Mouse (Mus musculus) embryonic facial prominence, embryonic 13.5 days (tissue): ENCODE measurements around the gene Trp53rka. TPM values are rescaled to one million over a fixed set of nuclear protein-coding genes. Genes with fewer than 3 reads are reported as not detected.
A peak's percentile ranks its signal among the peaks of the same experiment; 100 is the strongest.
"Not testable (repeated sequence)": the region's sequence is repeated elsewhere in the genome, so short reads cannot be mapped to it uniquely, and the experiment has no call there.

ENCODE experiments used
- ATAC-seq: fragments of 200-750 bp; cut with Nextera tagmentation; 2 replicates; pipeline ENCODE4 v1.8.0; 2017; ENCODE audit warnings: low read depth; ENCODE audit not compliant: insufficient number of reproducible peaks, insufficient read depth, low FRiP score, low TSS enrichment
- H3K27ac ChIP-seq: fragments of 300-500 bp; sonication (generic); 2 replicates; pipeline ENCODE4 v1.5.1; 2015; ENCODE audit warnings: moderate library complexity, mild to moderate bottlenecking, inconsistent platforms
- H3K27me3 ChIP-seq: fragments of 300-500 bp; sonication (generic); 2 replicates; pipeline ENCODE4 v1.6.1; 2015; ENCODE audit warnings: mild to moderate bottlenecking, inconsistent platforms
- H3K36me3 ChIP-seq: fragments of 300-500 bp; sonication (generic); 2 replicates; pipeline ENCODE4 v1.6.1; 2015; ENCODE audit warnings: mild to moderate bottlenecking, inconsistent platforms
- H3K4me1 ChIP-seq: fragments of 300-500 bp; sonication (generic); 2 replicates; pipeline ENCODE4 v1.6.1; 2015; ENCODE audit warnings: inconsistent platforms
- H3K4me2 ChIP-seq: fragments of 300-500 bp; sonication (generic); 2 replicates; pipeline ENCODE4 v1.6.1; 2015; ENCODE audit warnings: moderate library complexity, mild to moderate bottlenecking, inconsistent platforms
- H3K4me3 ChIP-seq: fragments of 300-500 bp; sonication (generic); 2 replicates; pipeline ENCODE4 v1.5.1; 2015; ENCODE audit warnings: mild to moderate bottlenecking, inconsistent platforms
- H3K9ac ChIP-seq: fragments of 300-500 bp; sonication (generic); 2 replicates; pipeline ENCODE4 v1.6.1; 2015; ENCODE audit warnings: mild to moderate bottlenecking, inconsistent platforms
- H3K9me3 ChIP-seq: fragments of 300-500 bp; sonication (generic); 2 replicates; pipeline ENCODE4 v1.6.1; 2016; ENCODE audit warnings: inconsistent platforms
- WGBS: fragments of 180-500 bp; shearing (Covaris S2); methylation state at CpG from one replicate; pipeline ENCODE4 v1.1.7; 2015; ENCODE audit warnings: mixed read lengths; 5-methylcytosine and 5-hydroxymethylcytosine counted together
- polyA plus RNA-seq: library from polyadenylated mRNA; unstranded; fragments of >200 nt; fragmentation: Nextera tagmentation; extraction: Ambion mirVana; gene quantifications from 2 replicates; pipeline ENCODE4 v1.2.1, GENCODE M21; 2015

Gene Trp53rka
- polyA plus RNA-seq, result 49.6 and 51.7 TPM in 2 replicates

DNA sequence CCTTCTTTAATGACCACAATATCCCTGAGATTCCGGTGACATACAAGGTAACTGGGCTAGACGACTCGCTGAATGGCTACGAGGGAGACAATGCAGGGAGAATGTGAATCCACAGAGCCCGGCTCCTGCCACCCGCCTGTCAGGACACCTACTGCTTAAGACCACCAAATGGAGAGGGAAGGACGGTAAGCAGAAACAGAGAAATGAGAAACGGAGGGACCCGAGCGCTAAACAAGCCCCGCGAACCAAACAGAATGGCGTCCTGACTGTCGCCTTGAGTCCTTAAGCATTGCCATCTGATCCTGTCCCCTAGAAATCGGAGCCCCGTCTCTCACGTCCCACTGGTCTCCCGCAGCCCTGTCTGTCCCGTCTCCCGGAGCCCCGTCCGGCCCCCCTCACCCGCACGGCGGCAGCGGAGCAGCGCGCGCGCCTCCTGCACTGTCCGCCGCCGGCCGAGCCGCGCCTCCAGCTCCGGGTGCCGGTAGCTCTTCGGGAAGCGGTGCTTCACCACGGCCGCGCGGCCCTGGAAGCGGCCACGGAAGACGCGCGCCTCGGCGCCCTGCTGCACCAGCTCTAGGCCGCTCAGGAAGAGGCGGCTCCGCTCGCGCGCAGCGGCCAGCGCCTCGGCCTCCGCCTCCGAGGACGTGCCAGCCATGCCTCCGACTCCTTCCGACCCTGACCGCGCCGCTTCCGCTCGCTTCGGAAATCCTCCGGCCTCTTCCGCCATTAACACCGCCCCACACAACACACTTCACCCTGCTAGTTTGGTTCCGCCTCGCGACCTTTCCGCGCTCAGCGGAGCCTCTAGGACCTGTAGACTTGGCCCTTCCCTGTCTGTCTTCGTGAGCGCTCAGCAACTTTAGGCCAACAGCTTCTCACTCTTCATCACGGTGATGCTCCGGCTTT lies at the start of gene Trp53rka:
Gene Trp53rka (minus strand): TSS at position 677 of the 906 bp plus-strand sequence.
- H3K4me2 ChIP-seq, result peak within 1 kb of the TSS; percentile 78

DNA sequence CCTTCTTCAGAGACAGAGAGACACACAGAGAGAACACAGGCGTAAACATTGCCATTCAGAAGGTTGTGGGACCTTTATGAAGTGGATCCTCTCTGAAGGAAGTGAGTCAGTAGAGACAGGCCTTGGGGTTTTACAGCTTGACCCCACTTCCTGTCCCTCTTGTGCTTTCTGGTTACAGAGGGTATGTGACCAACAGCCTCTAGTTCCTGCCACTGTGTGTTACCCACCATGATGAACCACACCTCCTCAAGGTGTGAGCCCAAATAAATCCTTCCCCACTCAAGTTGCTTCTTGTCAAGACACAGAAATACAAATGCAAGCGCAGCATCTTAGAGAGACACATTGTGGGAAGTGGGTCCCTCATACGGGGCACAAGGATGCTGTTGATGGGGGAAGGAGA lies 47.9 kb upstream of the Trp53rka start:
- Histone ChIP-seq H3K4me3 (no peak overlapping the region), H3K27ac (no peak overlapping the region), H3K36me3 (no peaks in the 10 kb centered on the region), H3K9ac (no peak overlapping the region), H3K9me3 (no peaks in the 10 kb centered on the region), H3K4me1 (0 out of 2 replicates have a peak, but pooled peaks cover 4% of the 10 kb centered on the region), H3K27me3 (peaks cover 2% of the 10 kb centered on the region; the same call in 1 of the 2 replicates), H3K4me2 (no peak overlapping the region)
- no peak for ATAC-seq
- 76% methylated on average over 3 of the region's 3 CpGs for WGBS

More for the DNA sequence above, at the start of gene Trp53rka:
- peak; percentile 68 for ATAC-seq
- Histone ChIP-seq H3K9ac (peak within 1 kb of the TSS; percentile 88), H3K27me3 (0 out of 2 replicates have a peak, but pooled peaks cover 3% of the 10 kb centered on the region), H3K4me3 (peak within 1 kb of the TSS; percentile 75), H3K36me3 (peaks cover 27% of the 10 kb centered on the region), H3K27ac (peak within 1 kb of the TSS; percentile 82), H3K4me1 (peaks cover 12% of the 10 kb centered on the region), H3K9me3 (no peaks in the 10 kb centered on the region)
- whole genome bisulfite sequencing, result under 1% methylated on average over 84 of the region's 84 CpGs

DNA sequence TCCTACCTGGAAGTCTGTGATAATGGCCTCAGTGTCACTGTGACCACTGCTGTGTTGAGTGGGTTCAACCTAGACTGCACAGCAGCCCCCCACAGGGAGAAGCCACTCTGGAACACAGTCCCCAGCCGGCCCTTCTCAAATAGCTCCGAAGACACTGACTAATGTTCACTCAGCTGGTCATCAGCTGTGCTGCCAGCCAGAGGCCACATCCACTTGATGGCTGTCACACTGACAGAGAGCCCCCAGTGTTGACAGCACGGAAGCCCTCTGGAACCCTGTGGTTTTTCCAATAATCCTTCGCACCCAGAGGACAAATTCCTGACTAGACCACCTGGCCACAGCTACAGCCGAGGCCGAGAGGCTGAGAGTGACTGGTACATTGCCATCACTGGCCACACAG lies 40.7 kb upstream of the Trp53rka start:
- ATAC-seq, result no peak
- Histone ChIP-seq H3K4me3 (no peak overlapping the region), H3K9ac (no peak overlapping the region), H3K9me3 (no peaks in the 10 kb centered on the region), H3K27ac (no peak overlapping the region), H3K4me1 (peaks cover 37% of the 10 kb centered on the region), H3K36me3 (no peaks in the 10 kb centered on the region), H3K4me2 (no peak overlapping the region), H3K27me3 (no peaks in the 10 kb centered on the region)
- 55% methylated on average over 6 of the region's 6 CpGs for WGBS

GRCm38 (mm10) chr2:165529106-165529505 lies 36.0 kb upstream of the Trp53rka start:
- Histone ChIP-seq H3K4me1 (peaks cover 26% of the 10 kb centered on the region), H3K27ac (no peak overlapping the region), H3K36me3 (no peaks in the 10 kb centered on the region), H3K4me2 (peak overlapping the region; percentile 12; the same call in 1 of the 2 replicates), H3K4me3 (no peak overlapping the region), H3K9ac (no peak overlapping the region), H3K9me3 (no peaks in the 10 kb centered on the region), H3K27me3 (no peaks in the 10 kb centered on the region)
- ATAC-seq, result no peak
- 12% methylated on average over 8 of the region's 8 CpGs for WGBS

- no peaks in the 10 kb centered on the region for H3K9me3 ChIP-seq
- no peaks in the 10 kb centered on the region for H3K27me3 ChIP-seq
- WGBS, result 49% methylated on average over 4 of the region's 4 CpGs
- peaks cover 12% of the 10 kb centered on the region for H3K4me1 ChIP-seq
- ATAC-seq, result no peak
- no peak overlapping the region for H3K27ac ChIP-seq
- no peak overlapping the region for H3K4me3 ChIP-seq
- H3K36me3 ChIP-seq, result no peaks in the 10 kb centered on the region
- no peak overlapping the region for H3K4me2 ChIP-seq
- no peak overlapping the region for H3K9ac ChIP-seq
Measured at GRCm38 (mm10) chr2:165525609-165526008, 32.5 kb upstream of the Trp53rka start.

GRCm38 (mm10) chr2:165515178-165515728 lies 22.1 kb upstream of the Trp53rka start:
- Histone ChIP-seq H3K9me3 (no peaks in the 10 kb centered on the region), H3K27ac (no peak overlapping the region), H3K4me1 (peaks cover 19% of the 10 kb centered on the region), H3K27me3 (no peaks in the 10 kb centered on the region), H3K4me2 (no peak overlapping the region), H3K4me3 (no peak overlapping the region), H3K9ac (no peak overlapping the region), H3K36me3 (peaks cover 49% of the 10 kb centered on the region)
- no peak for ATAC-seq
- WGBS, result 95% methylated on average over 20 of the region's 20 CpGs

GRCm38 (mm10) chr2:165512870-165513600 lies 19.9 kb upstream of the Trp53rka start:
- Histone ChIP-seq H3K4me3 (no peak overlapping the region), H3K27me3 (no peaks in the 10 kb centered on the region), H3K9ac (no peak overlapping the region), H3K36me3 (peaks cover 35% of the 10 kb centered on the region), H3K4me1 (peaks cover 28% of the 10 kb centered on the region), H3K9me3 (no peaks in the 10 kb centered on the region), H3K4me2 (peak overlapping the region; percentile 0; the same call in 1 of the 2 replicates), H3K27ac (peak overlapping the region; percentile 14; the same call in 1 of the 2 replicates)
- no peak for ATAC-seq
- WGBS, result 37% methylated on average over 11 of the region's 11 CpGs

GRCm38 (mm10) chr2:165512426-165512825 lies 19.3 kb upstream of the Trp53rka start:
- H3K27ac ChIP-seq, result peak overlapping the region; percentile 16; the same call in 1 of the 2 replicates
- WGBS, result 29% methylated on average over 7 of the region's 7 CpGs

GRCm38 (mm10) chr2:165511530-165511929 lies 18.4 kb upstream of the Trp53rka start:
- 85% methylated on average over 4 of the region's 4 CpGs for WGBS
- not testable (repeated sequence) for H3K9ac ChIP-seq, H3K4me2 ChIP-seq, H3K27me3 ChIP-seq, H3K27ac ChIP-seq, H3K4me3 ChIP-seq, ATAC-seq, H3K9me3 ChIP-seq
- Histone ChIP-seq H3K4me1 (peaks cover 28% of the 10 kb centered on the region), H3K36me3 (peaks cover 22% of the 10 kb centered on the region)

More at GRCm38 (mm10) chr2:165512426-165512825, 19.3 kb upstream of the Trp53rka start:
- no peak for ATAC-seq
- peak overlapping the region; percentile 0; the same call in 1 of the 2 replicates for H3K4me2 ChIP-seq
- H3K27me3 ChIP-seq, result no peaks in the 10 kb centered on the region
- H3K9me3 ChIP-seq, result no peaks in the 10 kb centered on the region
- no peak overlapping the region for H3K4me3 ChIP-seq
- H3K36me3 ChIP-seq, result peaks cover 31% of the 10 kb centered on the region
- peaks cover 28% of the 10 kb centered on the region for H3K4me1 ChIP-seq
- H3K9ac ChIP-seq, result no peak overlapping the region

GRCm38 (mm10) chr2:165510914-165511458 lies 17.9 kb upstream of the Trp53rka start:
- H3K4me3 ChIP-seq, ATAC-seq, H3K27me3 ChIP-seq, H3K4me2 ChIP-seq, H3K9ac ChIP-seq, H3K27ac ChIP-seq, H3K9me3 ChIP-seq: not testable (repeated sequence)
- H3K36me3 ChIP-seq, result peaks cover 18% of the 10 kb centered on the region
- H3K4me1 ChIP-seq, result peaks cover 28% of the 10 kb centered on the region
- WGBS, result 54% methylated on average over 2 of the region's 2 CpGs

DNA sequence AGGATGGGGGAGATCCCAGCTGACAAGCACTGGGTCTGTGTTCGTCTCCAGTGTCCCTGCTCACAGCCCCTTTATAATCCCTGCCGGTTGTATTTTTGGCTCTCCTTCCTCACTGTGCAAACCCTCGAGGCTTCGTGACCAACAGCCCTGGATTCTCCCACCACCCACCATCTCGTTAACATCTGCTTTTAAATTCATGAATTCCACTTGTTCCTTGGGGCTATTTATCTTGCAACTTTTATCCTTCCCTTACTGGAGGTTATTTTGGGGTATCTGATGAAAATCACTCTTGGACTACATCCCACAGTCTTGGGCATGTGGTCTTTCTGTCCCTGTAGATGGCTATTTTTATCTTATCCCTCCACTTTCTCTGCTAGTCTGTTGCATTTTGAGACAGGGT lies 17.3 kb upstream of the Trp53rka start:
- H3K9me3 ChIP-seq, result no peaks in the 10 kb centered on the region
- no peak for ATAC-seq
- no peak overlapping the region for H3K4me3 ChIP-seq
- no peak overlapping the region for H3K4me2 ChIP-seq
- peak overlapping the region; percentile 51 for H3K27ac ChIP-seq
- H3K4me1 ChIP-seq, result peaks cover 30% of the 10 kb centered on the region
- no peak overlapping the region for H3K9ac ChIP-seq
- H3K36me3 ChIP-seq, result peaks cover 12% of the 10 kb centered on the region
- no peaks in the 10 kb centered on the region for H3K27me3 ChIP-seq
- WGBS, result 38% methylated on average over 5 of the region's 5 CpGs
